Mouse (Mus musculus): ENCODE measurements around the gene Mapkapk5.
A peak's percentile ranks its signal among the peaks of the same experiment; 100 is the strongest.

Mapkapk5 gene

DNA sequence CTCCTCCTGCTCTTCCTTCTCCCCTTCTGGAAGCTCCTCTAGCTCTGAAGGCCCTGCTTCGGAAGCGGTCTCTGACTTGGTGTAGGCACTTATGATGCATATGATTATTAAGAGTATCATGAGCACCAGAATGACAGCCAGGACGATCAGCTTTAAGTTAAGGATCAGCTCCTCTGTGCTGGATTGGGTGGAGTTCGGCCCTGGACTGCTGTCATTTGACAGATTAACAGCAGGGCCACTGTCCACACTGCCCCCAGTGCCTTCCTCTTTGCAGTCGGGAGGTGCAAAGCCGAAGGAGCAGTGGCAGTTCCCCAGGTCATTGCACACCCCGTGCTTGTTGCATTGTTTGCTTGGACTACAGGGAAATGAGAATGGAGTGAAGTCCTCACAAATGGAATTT is 45.0 kb downstream of the Mapkapk5 start:
- no peak for DNase-seq (ENCODE audit: low spot score)

DNA sequence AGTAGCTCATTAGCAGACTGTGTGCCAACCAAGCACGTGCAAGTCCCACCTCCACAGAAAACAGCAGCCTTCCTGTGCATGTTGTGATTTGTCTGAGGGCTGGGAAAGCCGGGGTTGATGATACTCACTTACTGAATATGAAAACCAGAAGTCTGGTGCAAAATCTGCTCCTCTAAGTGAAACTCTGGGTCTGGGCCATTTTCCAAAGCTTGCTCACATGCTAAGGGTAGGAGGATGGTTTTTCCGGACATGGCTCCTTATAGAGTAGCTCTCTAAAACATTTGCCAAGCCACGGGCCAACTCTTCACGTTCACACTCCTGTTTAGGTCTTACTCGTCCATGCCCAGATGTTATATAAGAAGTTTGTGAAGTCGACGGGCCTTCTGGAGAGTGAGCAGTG is 52.4 kb downstream of the Mapkapk5 start:
- peak; percentile 55 for DNase-seq (ENCODE audit: low spot score)

DNA sequence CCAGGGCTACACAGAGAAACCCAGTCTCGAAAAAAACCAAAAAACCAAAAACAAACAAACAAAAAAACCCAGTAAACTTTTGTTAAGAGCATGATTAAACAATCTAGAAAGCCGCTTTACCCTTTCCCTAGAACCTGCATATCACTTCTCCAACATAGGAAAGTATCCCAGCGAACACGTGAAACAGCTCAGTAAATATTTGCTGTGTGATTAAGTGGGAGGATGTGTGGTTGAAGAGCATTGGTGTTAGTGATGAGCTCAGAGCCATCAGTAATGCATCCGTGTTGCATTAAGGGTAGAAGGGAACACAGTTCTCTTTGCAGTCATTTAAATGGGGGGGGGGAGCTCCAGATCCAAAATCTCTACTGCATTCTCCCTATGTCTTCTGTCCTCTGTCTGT is 60.9 kb downstream of the Mapkapk5 start:
- no peak for DNase-seq (ENCODE audit: low spot score)

DNA sequence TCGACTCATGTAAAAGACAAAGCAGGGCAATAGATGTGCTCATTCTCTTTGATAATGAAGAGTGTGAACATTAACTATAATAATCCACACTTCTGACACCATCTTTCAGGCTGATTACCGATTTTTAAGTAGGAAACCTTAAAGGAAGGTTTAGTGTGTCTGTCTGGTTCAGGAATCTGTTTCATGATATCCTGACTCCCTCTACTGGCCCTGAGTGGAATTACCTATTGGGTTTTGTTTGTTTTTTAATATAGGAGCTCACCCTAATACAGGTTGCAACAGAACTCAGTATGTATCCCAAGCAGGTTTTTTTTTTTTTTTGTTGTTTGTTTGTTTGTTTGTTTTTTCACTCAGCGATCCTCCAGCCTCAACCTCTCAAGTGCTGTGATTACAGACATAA is 68.0 kb downstream of the Mapkapk5 start:
- peak; percentile 69 for DNase-seq (ENCODE audit: low spot score)

DNA sequence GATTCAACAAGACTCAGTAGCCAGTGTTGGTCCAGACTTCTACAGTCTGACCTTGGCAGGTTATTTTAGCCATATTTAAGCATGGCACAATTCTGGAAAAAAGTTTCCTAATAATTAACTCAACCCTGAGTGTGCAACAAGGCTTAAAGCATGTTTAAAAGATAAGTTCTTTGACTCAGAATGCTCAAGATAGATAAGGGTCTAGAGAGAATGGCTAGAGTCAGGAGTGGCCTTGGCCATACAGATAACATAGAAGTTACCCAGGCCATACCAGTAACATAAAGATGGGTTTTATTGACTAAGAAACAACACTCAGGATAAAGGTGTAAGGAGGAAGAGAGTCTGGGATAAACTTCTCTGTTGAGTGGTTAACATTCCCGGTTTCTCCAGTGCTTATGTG is 69.7 kb downstream of the Mapkapk5 start:
- DNase-seq (ENCODE audit: low spot score) = no peak
